Mouse (Mus musculus) lung, postnatal 0 days (tissue): ENCODE measurements around the gene Sertad1.

Experiments
- CTCF ChIP-seq: IDR thresholded peaks from 2 replicates; pipeline ENCODE4 v1.5.1; 2016; ENCODE audit warnings: antibody characterized with exemption, mild to moderate bottlenecking
- EP300 ChIP-seq: IDR thresholded peaks from 2 replicates; pipeline ENCODE4 v1.6.1; 2016; ENCODE audit warnings: antibody characterized with exemption, mild to moderate bottlenecking, control low read depth

DNA sequence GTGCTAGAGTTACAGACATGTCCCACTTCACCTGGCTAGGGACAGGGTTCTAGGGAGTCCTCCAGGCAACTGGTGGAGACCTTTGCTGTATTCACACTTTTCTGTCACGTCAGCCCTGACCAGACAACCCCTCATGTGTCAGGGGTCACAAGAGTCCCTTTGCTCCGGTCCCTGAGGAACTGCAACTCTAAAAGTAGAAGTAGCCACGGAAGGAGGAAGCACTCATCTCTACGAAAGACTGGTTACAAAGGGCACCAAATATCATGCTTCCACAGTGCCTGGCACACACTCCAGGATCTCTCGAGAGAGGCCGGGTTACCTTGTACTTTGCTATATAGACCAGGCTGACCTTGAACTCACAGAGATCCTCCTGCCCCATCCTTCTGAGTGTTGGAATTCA is 49.9 kb downstream of the Sertad1 start:
- TF ChIP-seq CTCF (no peak), EP300 (no peak)
